Mouse (Mus musculus): ENCODE results near the gene Tmem136.

DNA sequence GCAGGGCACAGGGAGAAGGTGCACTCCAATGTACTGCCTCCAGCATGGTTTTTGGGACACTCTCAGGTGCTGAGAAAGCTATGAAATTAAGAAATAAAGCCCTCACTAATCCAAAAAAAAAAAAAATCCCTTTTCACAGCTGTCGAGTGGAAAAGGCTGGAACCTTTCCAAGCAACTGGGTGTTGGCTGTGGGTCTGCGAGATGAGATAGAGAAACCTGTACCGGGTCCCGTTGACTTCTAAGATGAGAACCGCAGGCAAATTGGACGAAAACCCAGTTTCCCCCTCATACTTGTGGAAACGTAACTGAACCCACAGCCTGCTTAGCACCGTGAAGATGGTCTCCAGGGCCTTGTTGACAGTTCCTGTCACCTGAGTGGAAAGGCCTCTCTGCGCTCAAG is 34.6 kb upstream of the Tmem136 start:
- TF ChIP-seq CTCF (conservative IDR thresholded peaks at IDR 0.05; ENCODE audit: insufficient read depth, insufficient read length, low read depth, low read length) (no peak), POLR2A (IDR thresholded peaks at IDR 0.05; ENCODE audit: low read depth, low read length) (no peak)

Data from kidney, adult 2 months (tissue).